Mouse (Mus musculus): Measurements from ENCODE around the gene Plcb4.
A peak's percentile ranks its signal among the peaks of the same experiment; 100 is the strongest.

The Plcb4 gene

GRCm38 (mm10) chr2:135810841-135811240, 152.0 kb downstream of the Plcb4 start:
- DNase-seq (ENCODE audit: low spot score): peak; percentile 14

DNA sequence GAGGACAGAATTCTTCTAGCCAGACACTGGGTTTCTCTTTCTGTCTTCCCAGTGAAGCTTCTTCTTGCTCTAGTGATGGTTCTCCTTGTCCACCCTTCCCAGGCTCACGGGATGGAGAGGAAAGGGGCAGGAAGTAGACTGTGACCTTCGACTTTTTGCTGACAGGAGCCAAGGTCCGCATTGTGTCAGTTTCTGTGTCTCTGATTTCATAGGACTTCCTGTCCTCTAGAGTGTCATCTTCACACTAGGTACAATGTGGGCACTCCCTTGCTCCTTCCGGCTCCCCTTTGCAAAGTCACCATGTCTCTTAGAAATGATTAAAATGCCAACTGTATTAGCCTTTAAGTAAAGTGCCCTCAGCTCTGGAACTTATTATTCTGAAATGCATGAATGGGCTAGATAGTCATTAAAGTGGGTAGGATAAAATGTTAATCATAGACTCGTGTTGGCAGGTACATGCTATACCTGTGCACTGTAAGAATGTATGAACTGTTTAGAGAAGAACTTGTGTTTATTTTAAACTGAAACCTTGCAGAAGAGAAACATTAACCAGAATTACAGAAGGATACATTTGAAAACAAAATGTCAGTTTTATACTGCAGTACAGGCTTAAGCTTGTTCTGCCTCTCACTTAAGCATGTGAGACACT, 152.8 kb downstream of the Plcb4 start:
- DNase-seq (ENCODE audit: low spot score): no peak

- no peak for DNase-seq (ENCODE audit: low spot score)
These were observed 154.0 kb downstream of the Plcb4 start for GRCm38 (mm10) chr2:135812701-135813246.

DNA sequence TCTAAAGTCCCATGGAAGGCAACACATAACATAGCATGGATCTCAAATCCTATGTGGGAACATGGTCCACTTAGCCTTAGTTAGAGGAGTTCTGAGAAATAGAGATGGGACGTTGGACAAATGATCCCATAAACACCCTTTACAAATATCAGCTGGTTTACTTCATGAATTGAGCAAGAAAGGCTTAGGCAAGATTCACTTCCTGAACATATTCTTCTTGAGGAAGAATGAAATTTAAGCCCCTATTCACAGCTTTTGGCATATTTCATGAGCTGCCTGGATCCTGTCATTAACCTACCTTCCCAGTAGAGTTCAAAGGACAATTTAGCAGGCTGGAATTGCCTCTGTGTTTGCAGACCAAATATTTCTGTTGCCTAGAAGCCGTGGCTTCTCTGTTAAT, 161.9 kb downstream of the Plcb4 start:
- DNase-seq (ENCODE audit: low spot score): peak; percentile 12

DNA sequence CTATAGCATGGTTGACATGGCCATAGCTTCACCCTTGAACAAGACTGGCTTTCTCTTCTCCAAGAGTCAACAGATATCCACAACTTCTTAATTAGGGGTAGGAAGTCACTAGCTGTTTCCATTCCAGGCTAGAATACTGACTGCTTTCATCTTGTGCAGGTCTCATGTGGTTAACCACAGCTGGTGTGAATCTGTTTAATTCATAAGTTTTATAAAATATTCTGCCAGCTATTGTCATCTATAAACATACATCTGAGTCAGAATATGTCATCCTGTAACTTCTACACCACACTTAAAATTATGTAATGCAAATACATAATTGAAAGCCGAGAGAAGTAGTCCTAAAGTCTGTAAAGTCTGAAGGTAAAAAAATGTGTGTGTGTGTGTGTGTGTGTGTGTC, 164.9 kb downstream of the Plcb4 start:
- no peak for DNase-seq (ENCODE audit: low spot score)

DNA sequence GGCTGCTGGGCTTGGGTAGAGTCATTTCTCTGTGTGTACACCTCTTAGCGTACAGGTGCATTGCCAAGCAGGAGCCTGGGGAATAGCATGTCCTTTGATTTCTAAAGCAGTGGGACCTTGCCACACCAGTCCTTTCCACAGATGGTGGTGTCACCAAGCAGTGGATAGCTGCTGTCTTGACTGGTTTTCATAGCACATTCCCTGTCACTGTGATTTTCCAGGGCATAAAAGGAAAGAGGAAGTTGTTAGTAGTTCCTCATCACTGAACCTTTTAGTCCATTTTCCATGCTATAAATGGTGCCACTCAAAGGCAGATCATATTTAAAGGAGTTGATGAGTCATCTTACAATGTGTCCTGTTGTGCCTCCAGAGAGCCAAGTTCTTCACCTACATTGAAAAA, 165.9 kb downstream of the Plcb4 start:
- DNase-seq (ENCODE audit: low spot score): no peak

- no peak for DNase-seq (ENCODE audit: low spot score)
These were observed 166.8 kb downstream of the Plcb4 start for GRCm38 (mm10) chr2:135825645-135826044.

GRCm38 (mm10) chr2:135826616-135827360, 168.0 kb downstream of the Plcb4 start:
- DNase-seq (ENCODE audit: low spot score): no peak

DNA sequence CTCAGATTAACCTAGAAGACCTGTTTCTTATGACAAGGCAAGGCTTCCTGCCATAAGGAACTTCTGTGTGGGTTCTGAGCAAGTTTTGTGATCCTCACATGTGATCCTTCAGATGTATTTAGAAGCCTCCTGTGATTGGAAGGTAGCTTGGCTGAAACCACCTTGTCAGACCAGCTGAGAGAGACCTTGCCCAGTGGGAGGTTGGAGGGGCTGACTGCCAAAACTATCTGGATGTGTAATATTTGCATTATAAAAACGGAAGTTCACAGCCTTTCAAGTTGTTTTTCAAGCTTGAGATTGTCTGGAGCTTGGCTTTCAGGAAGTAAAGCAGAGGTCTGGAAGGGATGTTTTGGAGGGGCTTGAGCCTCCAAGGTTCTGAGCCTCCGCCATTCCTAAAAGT, 169.6 kb downstream of the Plcb4 start:
- DNase-seq (ENCODE audit: low spot score): no peak

DNA sequence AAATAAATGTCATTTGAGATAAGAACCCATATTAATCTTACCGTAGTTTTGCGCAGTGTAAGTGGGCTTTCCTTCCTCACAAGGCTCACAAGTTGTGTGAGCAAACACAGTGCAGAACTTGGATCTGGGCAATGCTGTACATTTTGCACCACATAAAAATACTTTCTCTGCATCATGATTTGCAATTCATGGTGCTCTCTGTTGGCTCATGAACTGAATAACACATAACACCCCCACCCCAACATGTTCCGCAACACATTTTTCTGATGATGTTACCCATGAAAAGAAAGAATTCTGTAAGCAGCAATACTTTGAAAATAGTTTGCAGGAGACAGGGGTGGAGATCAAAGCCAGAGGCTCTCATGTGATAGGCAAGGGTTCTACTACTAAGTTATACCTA, 174.9 kb downstream of the Plcb4 start:
- DNase-seq (ENCODE audit: low spot score): no peak

GRCm38 (mm10) chr2:135834435-135834834, 175.6 kb downstream of the Plcb4 start:
- no peak for DNase-seq (ENCODE audit: low spot score)

- no peak for DNase-seq (ENCODE audit: low spot score)
These were observed 177.1 kb downstream of the Plcb4 start for GRCm38 (mm10) chr2:135835911-135836310.

GRCm38 (mm10) chr2:135836426-135836825, 177.6 kb downstream of the Plcb4 start:
- DNase-seq (ENCODE audit: low spot score): no peak

- DNase-seq (ENCODE audit: low spot score): no peak
These were observed 178.9 kb downstream of the Plcb4 start for GRCm38 (mm10) chr2:135837730-135838129.

DNA sequence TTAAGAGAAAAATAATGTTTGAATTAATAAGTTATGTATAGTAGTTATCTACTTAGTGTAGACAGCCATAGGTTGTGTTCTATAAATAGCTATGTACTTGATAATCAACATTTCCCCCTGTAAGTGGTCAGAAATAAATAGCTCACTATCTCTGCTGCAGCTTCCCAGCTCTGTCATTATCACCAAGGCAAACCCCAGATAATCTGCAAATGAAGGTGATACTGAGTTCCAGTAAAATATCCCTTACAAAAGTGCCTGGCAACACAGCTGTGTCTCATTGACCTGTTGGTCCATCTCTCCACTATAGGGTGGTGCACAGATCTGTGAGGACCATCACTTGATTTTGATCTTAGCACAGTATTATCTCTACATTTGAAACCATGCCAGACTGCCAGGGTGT, 179.3 kb downstream of the Plcb4 start:
- DNase-seq (ENCODE audit: low spot score): no peak

DNA sequence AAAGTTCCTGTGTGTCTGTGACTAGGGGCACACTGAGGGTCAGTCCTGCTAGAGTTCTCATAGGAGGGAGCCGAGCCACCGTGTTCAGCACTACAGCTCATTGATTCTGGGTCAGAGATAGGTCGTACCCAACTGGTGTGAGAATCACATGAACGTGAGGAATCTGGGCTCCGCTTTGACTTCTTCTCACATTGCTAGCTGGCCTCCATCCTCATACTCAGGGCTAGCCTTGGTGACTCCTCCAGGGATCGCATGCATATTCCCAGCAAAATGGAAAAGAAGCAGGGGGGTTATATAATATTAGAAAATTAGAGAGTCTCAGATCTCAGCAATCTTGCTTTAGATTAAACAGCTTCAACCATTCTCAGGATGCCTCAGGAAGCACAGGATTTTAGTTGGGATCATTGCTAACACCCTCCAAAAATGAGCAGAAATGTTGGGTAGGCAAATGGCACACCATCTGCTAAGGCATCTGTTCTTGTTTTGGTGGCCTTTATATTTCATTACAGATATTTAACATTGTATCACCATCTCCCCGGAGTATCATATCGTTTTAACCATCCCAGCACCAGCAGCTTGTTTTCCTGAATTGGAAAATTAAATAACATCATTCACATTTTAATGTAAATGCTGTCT, 180.0 kb downstream of the Plcb4 start:
- no peak for DNase-seq (ENCODE audit: low spot score)

DNA sequence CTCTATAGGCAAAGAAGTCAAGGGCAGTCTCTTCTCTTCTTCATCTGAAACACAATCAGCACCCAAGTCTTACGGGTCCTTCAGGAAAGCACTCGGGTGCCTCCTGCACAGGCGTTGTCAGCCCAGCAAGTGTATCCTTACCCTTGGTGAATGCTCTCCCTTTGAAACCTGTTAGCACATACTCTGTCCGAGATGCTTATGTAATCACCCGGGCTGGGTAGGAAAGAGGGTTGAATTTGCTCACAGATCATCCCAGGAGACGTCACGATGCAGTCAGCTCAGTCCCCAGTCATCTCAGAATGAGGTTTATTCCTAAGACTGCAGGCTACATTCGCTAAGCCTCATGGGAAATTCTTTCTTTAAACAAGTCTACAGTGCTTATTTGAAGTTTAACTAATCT, 184.9 kb downstream of the Plcb4 start:
- no peak for DNase-seq (ENCODE audit: low spot score)

DNA sequence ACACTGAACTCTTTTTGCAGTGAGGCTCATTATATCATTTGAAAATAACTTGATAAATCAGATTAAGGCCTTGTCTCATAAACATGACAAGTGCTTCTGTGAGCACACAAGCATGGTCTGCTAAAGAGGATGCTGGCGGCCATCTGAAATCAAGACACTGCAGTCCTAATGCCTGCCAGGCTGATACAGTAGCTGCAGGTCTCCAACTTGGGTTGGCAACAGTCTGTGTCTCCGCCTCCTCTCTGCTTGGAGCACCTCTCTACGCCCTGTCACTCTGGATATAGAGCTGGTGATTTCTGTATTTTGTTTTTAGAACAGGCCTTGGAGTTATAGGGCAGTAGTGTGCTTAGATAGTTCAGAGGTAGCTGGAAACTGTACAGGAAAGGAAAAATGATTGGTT, 188.1 kb downstream of the Plcb4 start:
- no peak for DNase-seq (ENCODE audit: low spot score)

GRCm38 (mm10) chr2:135847738-135848137, 188.9 kb downstream of the Plcb4 start:
- no peak for DNase-seq (ENCODE audit: low spot score)

GRCm38 (mm10) chr2:135848169-135848568, 189.4 kb downstream of the Plcb4 start:
- DNase-seq (ENCODE audit: low spot score): no peak

GRCm38 (mm10) chr2:135851964-135852363, 193.2 kb downstream of the Plcb4 start:
- DNase-seq (ENCODE audit: low spot score): no peak

DNA sequence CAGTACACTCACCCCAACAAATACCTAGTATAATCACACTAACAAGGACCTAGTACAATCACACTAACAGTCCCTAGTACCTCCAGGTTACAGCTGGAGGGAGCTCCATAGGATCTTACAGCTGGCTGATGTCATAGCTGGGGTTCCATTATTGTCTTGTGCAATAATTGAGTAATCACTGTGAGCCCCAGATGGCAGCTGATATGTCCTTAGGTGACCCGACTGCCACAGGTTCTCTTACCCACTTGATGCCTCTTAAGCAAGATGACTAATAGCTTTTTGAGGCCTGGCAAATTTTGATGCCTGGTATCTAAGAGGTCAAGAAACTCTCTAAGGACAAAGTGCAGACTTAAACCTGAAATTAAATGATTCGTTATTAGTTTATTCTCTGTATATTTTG, 194.3 kb downstream of the Plcb4 start:
- peak; percentile 81 for DNase-seq (ENCODE audit: low spot score)

- no peak for DNase-seq (ENCODE audit: low spot score)
These were observed 195.2 kb downstream of the Plcb4 start for GRCm38 (mm10) chr2:135854059-135854458.
